Mouse (Mus musculus) bone marrow macrophage, adult 2 months (primary cell): ENCODE results near the gene Rassf3.

Experiments used
- CTCF ChIP-seq: IDR thresholded peaks from 2 replicates; pipeline ENCODE4 v1.5.1; 2012; ENCODE audit warnings: low read depth, mild to moderate bottlenecking, low read length, moderate library complexity
- POLR2A ChIP-seq: IDR thresholded peaks from 2 replicates; pipeline ENCODE4 v1.6.1; 2012; ENCODE audit warnings: mild to moderate bottlenecking, low read depth, low read length, borderline replicate concordance

GRCm38 (mm10) chr10:121465033-121465432, 11.1 kb downstream of the Rassf3 start:
- TF ChIP-seq POLR2A (no peak), CTCF (no peak)
